Mouse (Mus musculus): ENCODE measurements around the gene Cel.

DNA sequence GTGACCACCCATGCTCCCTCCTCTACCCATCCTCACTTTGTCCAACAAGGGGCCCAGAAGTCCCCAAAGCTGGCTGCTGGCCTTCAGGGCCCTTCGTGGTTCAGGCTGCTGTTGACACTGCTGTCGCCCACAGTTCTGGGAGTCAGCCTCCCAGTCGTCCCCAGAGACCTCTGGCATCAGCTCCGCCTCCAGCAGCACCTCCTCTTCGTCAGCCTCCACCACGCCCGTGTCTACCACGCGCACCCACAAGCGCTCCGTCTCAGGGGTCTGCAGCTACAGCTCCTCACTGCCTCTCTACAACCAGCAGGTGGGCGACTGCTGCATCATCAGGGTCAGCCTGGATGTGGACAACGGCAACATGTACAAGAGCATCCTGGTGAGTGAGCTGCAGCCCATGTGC, 14.0 kb downstream of the Cel start:
- TF ChIP-seq CTCF (IDR thresholded peaks at IDR 0.05; ENCODE audit: borderline replicate concordance, control insufficient read depth, extremely low read depth, insufficient read depth, low read length, poor library complexity) (no peak), POLR2A (IDR thresholded peaks at IDR 0.05; ENCODE audit: control insufficient read depth, extremely low read depth, insufficient read depth, low read length, poor library complexity) (no peak)
